Mouse (Mus musculus): ENCODE results near the gene Sae1. TPM values are rescaled to one million over a fixed set of nuclear protein-coding genes. Genes with fewer than 3 reads are reported as not detected.

The Sae1 gene
- polyA plus RNA-seq, 1 experiment from 2014 or later, result 222 TPM

DNA sequence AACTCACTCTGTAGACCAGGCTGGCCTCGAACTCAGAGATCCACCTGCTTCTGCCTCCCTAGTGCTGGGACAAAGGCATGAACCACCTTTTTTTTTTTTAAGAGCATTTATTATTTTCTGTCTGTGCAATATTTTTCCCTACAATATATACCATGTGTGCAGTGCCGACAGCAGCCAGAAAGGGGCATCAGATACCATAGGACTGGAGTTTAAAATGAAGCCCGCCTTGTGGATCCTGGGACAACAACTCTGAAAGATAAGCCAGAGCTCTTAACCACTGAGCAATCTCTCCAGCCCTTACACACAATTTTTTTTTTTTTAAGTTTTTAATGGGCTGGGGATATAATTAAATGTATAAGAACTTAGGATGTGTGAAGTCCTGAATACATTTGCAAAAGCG, 93.3 kb downstream of the Sae1 start:
- H3K27ac ChIP-seq (ENCODE audit: low read depth, low read length), result peak overlapping the region; percentile 93
- 25% methylated on average over 4 of the region's 4 CpGs for WGBS (ENCODE audit: insufficient replicate concordance)

DNA sequence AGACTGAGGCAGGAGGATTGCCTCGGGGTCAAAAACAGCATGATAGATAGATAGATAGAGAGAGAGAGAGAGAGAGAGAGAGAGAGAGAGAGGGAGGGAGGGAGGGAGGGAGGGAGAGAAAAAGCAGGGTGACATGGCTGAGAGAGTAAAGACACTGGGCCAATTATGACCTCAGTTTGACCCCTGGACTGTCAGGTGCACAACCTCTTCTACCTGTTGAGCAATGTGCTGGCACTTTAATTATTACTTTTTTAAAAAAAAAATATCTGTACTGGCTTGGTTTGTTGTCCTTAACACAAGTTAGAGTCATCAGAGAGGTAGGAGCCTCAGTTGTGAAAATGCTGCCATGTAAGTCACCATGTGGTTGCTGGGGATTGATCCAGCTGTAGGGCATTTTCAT, 99.8 kb downstream of the Sae1 start:
- no peak overlapping the region for H3K27ac ChIP-seq (ENCODE audit: low read depth, low read length)
- H3K9ac ChIP-seq (ENCODE audit: low read depth, low read length), result no peak overlapping the region
- H3K36me3 ChIP-seq (ENCODE audit: control insufficient read depth, insufficient read depth, low read length), result peaks cover 8% of the 10 kb centered on the region
- H3K4me1 ChIP-seq (ENCODE audit: control insufficient read depth, insufficient read depth, low read length), result no peaks in the 10 kb centered on the region
- ATAC-seq (replicated peaks; ENCODE audit: insufficient number of reproducible peaks, low FRiP score, low TSS enrichment), result no peak
- H3K4me3 ChIP-seq (ENCODE audit: low read depth, low read length), result no peak overlapping the region
- H3K27me3 ChIP-seq (ENCODE audit: control insufficient read depth, insufficient read depth, low read length), result no peaks in the 10 kb centered on the region
- H3K4me2 ChIP-seq, result no peak overlapping the region
- WGBS (ENCODE audit: insufficient replicate concordance), result 68% methylated on average over 1 of the region's 1 CpGs
- no peaks in the 10 kb centered on the region for H3K9me3 ChIP-seq (replicated peaks; ENCODE audit: control insufficient read depth, low read length)

More for the DNA sequence above, 93.3 kb downstream of the Sae1 start:
- no peaks in the 10 kb centered on the region for H3K27me3 ChIP-seq (ENCODE audit: control insufficient read depth, insufficient read depth, low read length)
- H3K4me1 ChIP-seq (ENCODE audit: control insufficient read depth, insufficient read depth, low read length), result peaks cover 10% of the 10 kb centered on the region
- peak overlapping the region; percentile 43; the same call in 1 of the 2 replicates for H3K4me3 ChIP-seq (ENCODE audit: low read depth, low read length)
- no peaks in the 10 kb centered on the region for H3K9me3 ChIP-seq (replicated peaks; ENCODE audit: control insufficient read depth, low read length)
- H3K36me3 ChIP-seq (ENCODE audit: control insufficient read depth, insufficient read depth, low read length), result no peaks in the 10 kb centered on the region
- no peak for ATAC-seq (replicated peaks; ENCODE audit: insufficient number of reproducible peaks, low FRiP score, low TSS enrichment)
- H3K9ac ChIP-seq (ENCODE audit: low read depth, low read length), result peak overlapping the region; percentile 55; the same call in 1 of the 2 replicates
- H3K4me2 ChIP-seq, result peak overlapping the region; percentile 93

DNA sequence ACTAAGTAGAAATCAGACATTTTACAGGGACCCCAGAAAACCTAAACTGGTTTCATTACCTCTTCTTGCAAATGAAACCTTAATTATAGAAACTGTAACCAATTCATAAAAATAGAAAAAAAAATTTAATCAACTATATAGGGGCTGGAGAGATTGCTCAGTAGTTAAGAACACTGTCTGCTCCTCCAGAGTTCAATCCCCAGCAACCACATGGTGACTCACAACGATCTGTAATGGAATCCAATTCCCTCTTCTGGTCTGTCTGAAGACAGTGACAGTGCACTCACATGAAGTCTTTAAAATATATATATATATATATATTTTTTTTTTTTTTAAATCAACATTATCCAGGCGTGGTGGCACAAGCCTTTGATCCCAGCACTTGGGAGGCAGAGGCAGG, 100.6 kb downstream of the Sae1 start:
- H3K27ac ChIP-seq (ENCODE audit: low read depth, low read length), result peak overlapping the region; percentile 97
- H3K4me2 ChIP-seq, result peak overlapping the region; percentile 77
- no peaks in the 10 kb centered on the region for H3K9me3 ChIP-seq (replicated peaks; ENCODE audit: control insufficient read depth, low read length)
- peak overlapping the region; percentile 89 for H3K9ac ChIP-seq (ENCODE audit: low read depth, low read length)
- H3K4me3 ChIP-seq (ENCODE audit: low read depth, low read length), result peak overlapping the region; percentile 73
- H3K36me3 ChIP-seq (ENCODE audit: control insufficient read depth, insufficient read depth, low read length), result peaks cover 14% of the 10 kb centered on the region
- WGBS (ENCODE audit: insufficient replicate concordance), result 75% methylated on average over 2 of the region's 2 CpGs
- no peak for ATAC-seq (replicated peaks; ENCODE audit: insufficient number of reproducible peaks, low FRiP score, low TSS enrichment)
- no peaks in the 10 kb centered on the region for H3K4me1 ChIP-seq (ENCODE audit: control insufficient read depth, insufficient read depth, low read length)
- no peaks in the 10 kb centered on the region for H3K27me3 ChIP-seq (ENCODE audit: control insufficient read depth, insufficient read depth, low read length)

DNA sequence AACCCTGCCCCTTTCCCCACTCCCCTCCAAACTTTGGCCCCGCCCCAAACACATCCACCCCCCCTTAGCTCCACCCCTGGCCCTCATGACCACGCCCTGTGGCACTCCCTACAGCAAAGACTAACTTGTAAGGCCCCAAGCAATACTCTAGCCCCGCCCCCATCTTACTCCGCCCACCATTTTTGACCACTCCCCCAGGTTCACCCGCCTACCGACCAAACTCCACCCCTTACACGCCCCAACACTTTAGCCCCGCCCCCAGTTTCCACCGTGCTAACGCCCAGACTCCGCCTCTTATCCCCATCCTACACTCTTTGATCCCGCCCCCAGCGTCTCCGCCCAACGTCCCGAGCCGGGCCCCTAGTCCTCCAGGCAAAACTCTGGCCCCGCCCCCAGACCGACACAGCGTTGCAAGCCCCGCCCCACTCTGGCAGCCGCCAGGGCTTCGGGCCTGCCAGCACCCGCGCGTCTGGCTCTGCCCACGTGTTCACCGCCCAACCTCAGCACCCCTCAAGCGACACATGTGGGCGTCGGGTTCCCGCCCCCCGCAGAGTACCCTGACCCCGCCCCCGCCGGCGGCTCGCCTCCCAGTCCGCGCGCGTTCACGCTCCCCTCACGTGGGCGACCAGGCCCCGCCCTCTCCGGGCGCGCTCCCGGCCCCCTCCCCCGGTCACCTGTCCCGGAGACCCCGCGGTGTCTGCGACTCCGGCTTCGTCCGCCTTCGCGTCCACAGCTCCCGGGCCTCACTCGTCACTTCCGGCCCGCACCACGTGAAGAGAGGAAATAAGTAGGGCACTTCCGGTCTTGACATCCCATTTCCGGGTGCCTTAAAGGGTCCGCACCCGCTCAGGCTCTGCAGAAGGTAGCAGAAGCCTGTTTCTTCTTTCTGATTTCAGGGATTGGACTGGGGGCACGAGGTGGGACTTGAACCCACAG, 101.3 kb downstream of the Sae1 start, which contains the start of gene Ccdc9:
TSS of gene Ccdc9 (minus strand) at position 770 of the 936 bp plus-strand sequence.
- no peaks in the 10 kb centered on the region for H3K9me3 ChIP-seq (replicated peaks; ENCODE audit: control insufficient read depth, low read length)
- 1% methylated on average over 67 of the region's 70 CpGs for WGBS (ENCODE audit: insufficient replicate concordance)
- peak within 1 kb of the TSS; percentile 89 for H3K9ac ChIP-seq (ENCODE audit: low read depth, low read length)
- H3K4me3 ChIP-seq (ENCODE audit: low read depth, low read length), result peak within 1 kb of the TSS; percentile 73
- peak within 1 kb of the TSS; percentile 77 for H3K4me2 ChIP-seq
- H3K4me1 ChIP-seq (ENCODE audit: control insufficient read depth, insufficient read depth, low read length), result no peaks in the 10 kb centered on the region
- peak within 1 kb of the TSS; percentile 97 for H3K27ac ChIP-seq (ENCODE audit: low read depth, low read length)
- peaks cover 14% of the 10 kb centered on the region for H3K36me3 ChIP-seq (ENCODE audit: control insufficient read depth, insufficient read depth, low read length)
- H3K27me3 ChIP-seq (ENCODE audit: control insufficient read depth, insufficient read depth, low read length), result no peaks in the 10 kb centered on the region
- ATAC-seq (replicated peaks; ENCODE audit: insufficient number of reproducible peaks, low FRiP score, low TSS enrichment), result peak; percentile 87

GRCm38 (mm10) chr7:16285450-16286025, 102.1 kb downstream of the Sae1 start:
- no peaks in the 10 kb centered on the region for H3K27me3 ChIP-seq (ENCODE audit: control insufficient read depth, insufficient read depth, low read length)
- peaks cover 14% of the 10 kb centered on the region for H3K36me3 ChIP-seq (ENCODE audit: control insufficient read depth, insufficient read depth, low read length)
- peak overlapping the region; percentile 97 for H3K27ac ChIP-seq (ENCODE audit: low read depth, low read length)
- no peaks in the 10 kb centered on the region for H3K4me1 ChIP-seq (ENCODE audit: control insufficient read depth, insufficient read depth, low read length)
- peak overlapping the region; percentile 77 for H3K4me2 ChIP-seq
- peak; percentile 39 for ATAC-seq (replicated peaks; ENCODE audit: insufficient number of reproducible peaks, low FRiP score, low TSS enrichment)
- H3K9ac ChIP-seq (ENCODE audit: low read depth, low read length), result peak overlapping the region; percentile 56; the same call in 1 of the 2 replicates
- WGBS (ENCODE audit: insufficient replicate concordance), result 3% methylated on average over 14 of the region's 14 CpGs
- H3K9me3 ChIP-seq (replicated peaks; ENCODE audit: control insufficient read depth, low read length), result no peaks in the 10 kb centered on the region
- peak overlapping the region; percentile 73 for H3K4me3 ChIP-seq (ENCODE audit: low read depth, low read length)

- Histone ChIP-seq H3K4me1 (ENCODE audit: control insufficient read depth, insufficient read depth, low read length) (no peaks in the 10 kb centered on the region), H3K27me3 (ENCODE audit: control insufficient read depth, insufficient read depth, low read length) (no peaks in the 10 kb centered on the region), H3K27ac (ENCODE audit: low read depth, low read length) (no peak overlapping the region), H3K4me3 (ENCODE audit: low read depth, low read length) (peak overlapping the region; percentile 73; the same call in 1 of the 2 replicates), H3K4me2 (peak overlapping the region; percentile 77), H3K9me3 (replicated peaks; ENCODE audit: control insufficient read depth, low read length) (no peaks in the 10 kb centered on the region), H3K9ac (ENCODE audit: low read depth, low read length) (no peak overlapping the region), H3K36me3 (ENCODE audit: control insufficient read depth, insufficient read depth, low read length) (peaks cover 14% of the 10 kb centered on the region)
- ATAC-seq (replicated peaks; ENCODE audit: insufficient number of reproducible peaks, low FRiP score, low TSS enrichment), result no peak
- 65% methylated on average over 9 of the region's 9 CpGs for WGBS (ENCODE audit: insufficient replicate concordance)
These were observed 102.7 kb downstream of the Sae1 start for GRCm38 (mm10) chr7:16284904-16285303.

GRCm38 (mm10) chr7:16284001-16284400, 103.6 kb downstream of the Sae1 start:
- Histone ChIP-seq H3K4me1 (ENCODE audit: control insufficient read depth, insufficient read depth, low read length) (no peaks in the 10 kb centered on the region), H3K4me2 (no peak overlapping the region), H3K36me3 (ENCODE audit: control insufficient read depth, insufficient read depth, low read length) (peaks cover 14% of the 10 kb centered on the region), H3K9ac (ENCODE audit: low read depth, low read length) (no peak overlapping the region), H3K9me3 (replicated peaks; ENCODE audit: control insufficient read depth, low read length) (no peaks in the 10 kb centered on the region), H3K4me3 (ENCODE audit: low read depth, low read length) (no peak overlapping the region), H3K27me3 (ENCODE audit: control insufficient read depth, insufficient read depth, low read length) (no peaks in the 10 kb centered on the region), H3K27ac (ENCODE audit: low read depth, low read length) (no peak overlapping the region)
- 93% methylated on average over 8 of the region's 8 CpGs for WGBS (ENCODE audit: insufficient replicate concordance)
- ATAC-seq (replicated peaks; ENCODE audit: insufficient number of reproducible peaks, low FRiP score, low TSS enrichment), result no peak

GRCm38 (mm10) chr7:16282334-16282733, 105.3 kb downstream of the Sae1 start:
- H3K4me1 ChIP-seq (ENCODE audit: control insufficient read depth, insufficient read depth, low read length), result no peaks in the 10 kb centered on the region
- H3K4me3 ChIP-seq (ENCODE audit: low read depth, low read length), result no peak overlapping the region
- H3K27ac ChIP-seq (ENCODE audit: low read depth, low read length), result no peak overlapping the region
- H3K9ac ChIP-seq (ENCODE audit: low read depth, low read length), result no peak overlapping the region
- 93% methylated on average over 13 of the region's 13 CpGs for WGBS (ENCODE audit: insufficient replicate concordance)
- H3K9me3 ChIP-seq (replicated peaks; ENCODE audit: control insufficient read depth, low read length), result no peaks in the 10 kb centered on the region
- ATAC-seq (replicated peaks; ENCODE audit: insufficient number of reproducible peaks, low FRiP score, low TSS enrichment), result no peak
- no peaks in the 10 kb centered on the region for H3K27me3 ChIP-seq (ENCODE audit: control insufficient read depth, insufficient read depth, low read length)
- no peak overlapping the region for H3K4me2 ChIP-seq
- peaks cover 18% of the 10 kb centered on the region for H3K36me3 ChIP-seq (ENCODE audit: control insufficient read depth, insufficient read depth, low read length)
